Mouse (Mus musculus) adrenal gland, postnatal 0 days (tissue): ENCODE results near the gene Cdc42bpg. TPM values are rescaled to one million over a fixed set of nuclear protein-coding genes. Genes with fewer than 3 reads are reported as not detected.

Experiments used
- microRNA-seq: library from miRNA; unstranded; fragments of <30 nt; microRNA quantifications from one replicate; pipeline ENCODE4, GENCODE M21; 2016; ENCODE audit warnings: borderline replicate concordance; ENCODE audit not compliant: insufficient number of aligned reads
- polyA plus RNA-seq: library from polyadenylated mRNA; unstranded; fragments of >200 nt; fragmentation: Nextera tagmentation; extraction: Ambion mirVana; gene quantifications from 2 replicates; pipeline ENCODE4 v1.2.1, GENCODE M21; 2015

Cdc42bpg gene
- 0.41 and 0.68 TPM in 2 replicates for polyA plus RNA-seq

GRCm38 (mm10) chr19:6306137-6306551 lies at the start of gene Cdc42bpg:
Gene Cdc42bpg (plus strand): TSS chr19:6306456.

GRCm38 (mm10) chr19:6276426-6277421 lies 29.5 kb upstream of the Cdc42bpg start, which contains the start of gene Ehd1:
Gene Ehd1 (plus strand): TSS chr19:6276725.

GRCm38 (mm10) chr19:6334673-6335457 lies 28.6 kb downstream of the Cdc42bpg start, which contains the start of gene Men1:
Gene Men1 (plus strand): TSS chr19:6334979.

GRCm38 (mm10) chr19:6340524-6341452 lies 34.5 kb downstream of the Cdc42bpg start, which contains the start of gene Map4k2:
Gene Map4k2 (plus strand): TSS chr19:6341135.

GRCm38 (mm10) chr19:6363411-6364240 lies 57.4 kb downstream of the Cdc42bpg start, which contains the start of gene Sf1:
Gene Sf1 (plus strand): TSS chr19:6363690.

Small RNA genes lying within 50 kb of the gene (microRNA-seq; reads per million reads assigned to microRNA genes)
- 185 reads per million, percentile 53 among the genes with 10 or more reads in this experiment for gene Mir192
- 46.6 reads per million, percentile 34 among the genes with 10 or more reads in this experiment for gene Mir194-2
- gene Mir6989 = not detected

Other genes with a start within 250 kb of the Cdc42bpg start
- 47.4 and 63.4 TPM in 2 replicates for gene Mrpl49, start 248.7 kb upstream of the Cdc42bpg start, polyA plus RNA-seq
- gene Fau, start 248.6 kb upstream of the Cdc42bpg start, polyA plus RNA-seq = 839 and 888 TPM in 2 replicates
- gene Znhit2, start 245.3 kb upstream of the Cdc42bpg start, polyA plus RNA-seq = 35.7 and 47.8 TPM in 2 replicates
- gene Tm7sf2, start 238.1 kb upstream of the Cdc42bpg start, polyA plus RNA-seq = 14.7 and 17.7 TPM in 2 replicates
- 44.2 and 52.3 TPM in 2 replicates for gene Vps51, start 229.2 kb upstream of the Cdc42bpg start, polyA plus RNA-seq
- not detected in 2 replicates for gene Tmem262, start 226.4 kb upstream of the Cdc42bpg start, polyA plus RNA-seq
- gene Gm28374, start 224.2 kb upstream of the Cdc42bpg start, polyA plus RNA-seq = 0.28 and 0.91 TPM in 2 replicates
- gene Zfpl1, start 221.5 kb upstream of the Cdc42bpg start, polyA plus RNA-seq = 47.0 and 62.8 TPM in 2 replicates
- gene Cdca5, start 221.5 kb upstream of the Cdc42bpg start, polyA plus RNA-seq = 8.0 and 9.5 TPM in 2 replicates
- gene AC131692.1, start 212.0 kb upstream of the Cdc42bpg start, polyA plus RNA-seq = 0.41 TPM in 1 of 2 replicates, not detected in the other
- gene Naaladl1, start 200.7 kb upstream of the Cdc42bpg start, polyA plus RNA-seq = 0.28 and 0.61 TPM in 2 replicates
- gene Sac3d1, start 187.8 kb upstream of the Cdc42bpg start, polyA plus RNA-seq = 28.5 and 29.2 TPM in 2 replicates
- 21.4 and 22.6 TPM in 2 replicates for gene Snx15, start 178.2 kb upstream of the Cdc42bpg start, polyA plus RNA-seq
- gene Batf2, start 165.5 kb upstream of the Cdc42bpg start, polyA plus RNA-seq = 0.47 and 0.60 TPM in 2 replicates
- gene Arl2, start 164.9 kb upstream of the Cdc42bpg start, polyA plus RNA-seq = 101 and 106 TPM in 2 replicates
- 0.46 and 0.73 TPM in 2 replicates for gene Majin, start 122.1 kb upstream of the Cdc42bpg start, polyA plus RNA-seq
- gene Gpha2, start 80.1 kb upstream of the Cdc42bpg start, polyA plus RNA-seq = 148 and 158 TPM in 2 replicates
- gene Ppp2r5b, start 70.6 kb upstream of the Cdc42bpg start, polyA plus RNA-seq = 41.5 and 44.1 TPM in 2 replicates
- gene Atg2a, start 64.8 kb upstream of the Cdc42bpg start, polyA plus RNA-seq = 5.9 and 10.4 TPM in 2 replicates
- gene Ehd1, start 29.7 kb upstream of the Cdc42bpg start, polyA plus RNA-seq = 54.1 and 63.1 TPM in 2 replicates
- 30.4 and 42.3 TPM in 2 replicates for gene Men1, start 28.5 kb downstream of the Cdc42bpg start, polyA plus RNA-seq
- gene Map4k2, start 34.7 kb downstream of the Cdc42bpg start, polyA plus RNA-seq = 9.9 and 12.8 TPM in 2 replicates
- gene Sf1, start 57.2 kb downstream of the Cdc42bpg start, polyA plus RNA-seq = 57.7 and 73.4 TPM in 2 replicates
- gene Pygm, start 77.9 kb downstream of the Cdc42bpg start, polyA plus RNA-seq = 31.1 and 68.3 TPM in 2 replicates
- 51.9 and 104 TPM in 2 replicates for gene Rasgrp2, start 92.9 kb downstream of the Cdc42bpg start, polyA plus RNA-seq
- 5.9 and 8.9 TPM in 2 replicates for gene Nrxn2, start 112.3 kb downstream of the Cdc42bpg start, polyA plus RNA-seq
- 0.14 TPM in 1 of 2 replicates, not detected in the other for gene Slc22a12, start 236.6 kb downstream of the Cdc42bpg start, polyA plus RNA-seq